Mouse (Mus musculus): ENCODE results near the gene Gjb5. TPM values are rescaled to one million over a fixed set of nuclear protein-coding genes. Genes with fewer than 3 reads are reported as not detected.

Gjb5 gene
- total RNA-seq (2012; rRNA removed) = not detected in 2 replicates
- polyA plus RNA-seq (2012; ENCODE audit: insufficient read depth in 1 of 2, insufficient read length in 2 of 2, low read depth in 1 of 2, low replicate concordance in 2 of 2, missing spikeins in 1 of 2) = not detected

DNA sequence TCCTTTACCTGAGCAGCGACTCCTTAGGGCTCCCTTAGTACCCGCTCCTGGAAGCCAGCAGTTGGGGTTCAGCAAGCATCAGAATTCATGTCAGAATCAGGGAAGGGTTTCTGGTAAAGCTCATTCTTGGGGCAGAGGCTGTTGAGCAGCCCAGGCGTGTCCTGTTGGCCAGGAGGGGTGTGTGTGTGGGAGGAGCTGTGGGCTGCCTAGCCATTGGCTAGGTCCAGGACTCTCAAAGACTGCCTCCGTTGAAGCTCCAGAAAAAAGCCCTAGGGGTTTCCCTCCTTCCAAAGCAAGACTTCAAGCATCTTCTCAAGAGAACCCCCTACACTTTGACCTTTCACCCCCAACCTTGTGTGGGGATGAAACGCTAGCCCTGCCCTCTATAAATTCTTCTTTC is at the start of gene Gjb5:
Gene Gjb5, minus strand, starts transcription at position 164 of the 400 bp plus-strand sequence.
- no peaks in the 10 kb centered on the region for H3K27me3 ChIP-seq (ENCODE audit: control insufficient read depth in 1 of 2, insufficient read depth in 2 of 2, low read length in 2 of 2)
- TF ChIP-seq NRF1 (IDR thresholded peaks at IDR 0.05; ENCODE audit: insufficient read depth, low read depth, low read length, poor library complexity, severe bottlenecking) = no peak
- no peak for TF ChIP-seq ZMIZ1 (IDR thresholded peaks at IDR 0.05; ENCODE audit: low read depth, low read length)
- TF ChIP-seq CTCF (IDR thresholded peaks at IDR 0.05 in 2 of 3, conservative IDR thresholded peaks at IDR 0.05 in 1 of 3; ENCODE audit: control insufficient read depth in 1 of 3, insufficient read depth in 1 of 3, low read depth in 2 of 3, low read length in 3 of 3, poor library complexity in 1 of 3, severe bottlenecking in 1 of 3) = no peak
- no peak for TF ChIP-seq SMC3 (IDR thresholded peaks at IDR 0.05; ENCODE audit: low read depth, low read length)
- TF ChIP-seq MAZ (IDR thresholded peaks at IDR 0.05; ENCODE audit: low read depth, low read length) = no peak
- no peak for TF ChIP-seq CHD1 (IDR thresholded peaks at IDR 0.05; ENCODE audit: low read depth, low read length)
- no peak for TF ChIP-seq BHLHE40 (IDR thresholded peaks at IDR 0.05; ENCODE audit: borderline replicate concordance, low read depth, low read length)
- TF ChIP-seq MAFK (IDR thresholded peaks at IDR 0.05; ENCODE audit: borderline replicate concordance, low read depth, low read length) = no peak
- TF ChIP-seq HCFC1 (IDR thresholded peaks at IDR 0.05; ENCODE audit: low read depth, low read length) = no peak
- no peak for TF ChIP-seq MXI1 (IDR thresholded peaks at IDR 0.05; ENCODE audit: low read depth, low read length)
- TF ChIP-seq USF1 (IDR thresholded peaks at IDR 0.05; ENCODE audit: low read depth, low read length) = no peak
- no peak for TF ChIP-seq ZC3H11A (IDR thresholded peaks at IDR 0.05; ENCODE audit: low read depth, low read length)
- TF ChIP-seq MYB (IDR thresholded peaks at IDR 0.05; ENCODE audit: low read depth, low read length) = no peak
- no peak for TF ChIP-seq KAT2A (conservative IDR thresholded peaks at IDR 0.05; ENCODE audit: low read depth, low read length)
- no peak for TF ChIP-seq ETS1 (IDR thresholded peaks at IDR 0.05; ENCODE audit: low read depth, low read length)
- TF ChIP-seq JUND (IDR thresholded peaks at IDR 0.05; ENCODE audit: low read depth, low read length) = no peak
- TF ChIP-seq ELF1 (IDR thresholded peaks at IDR 0.05; ENCODE audit: low read depth, low read length) = no peak
- H3K4me1 ChIP-seq (ENCODE audit: control insufficient read depth in 1 of 2, insufficient read depth in 2 of 2, low read length in 2 of 2) = no peaks in the 10 kb centered on the region
- H3K9me3 ChIP-seq (replicated peaks; ENCODE audit: insufficient read depth, low read length) = no peaks in the 10 kb centered on the region
- H3K9ac ChIP-seq (ENCODE audit: control insufficient read depth, low read depth, low read length, poor library complexity, severe bottlenecking) = no peak within 1 kb of the TSS
- no peak for DNase-seq (ENCODE audit: low read depth, low spot score)
- no peaks in the 10 kb centered on the region for H3K79me2 ChIP-seq (ENCODE audit: control insufficient read depth, insufficient read depth, low read length, poor library complexity)
- no peak within 1 kb of the TSS for H3K27ac ChIP-seq (ENCODE audit: control insufficient read depth, low read depth, low read length)
- H3K36me3 ChIP-seq (ENCODE audit: control insufficient read depth in 1 of 2, insufficient read depth in 2 of 2, low read length in 2 of 2) = no peaks in the 10 kb centered on the region
- H3K4me3 ChIP-seq (ENCODE audit: control insufficient read depth in 1 of 2, insufficient read depth in 1 of 2, low read depth in 2 of 2, low read length in 2 of 2) = no peak within 1 kb of the TSS

DNA sequence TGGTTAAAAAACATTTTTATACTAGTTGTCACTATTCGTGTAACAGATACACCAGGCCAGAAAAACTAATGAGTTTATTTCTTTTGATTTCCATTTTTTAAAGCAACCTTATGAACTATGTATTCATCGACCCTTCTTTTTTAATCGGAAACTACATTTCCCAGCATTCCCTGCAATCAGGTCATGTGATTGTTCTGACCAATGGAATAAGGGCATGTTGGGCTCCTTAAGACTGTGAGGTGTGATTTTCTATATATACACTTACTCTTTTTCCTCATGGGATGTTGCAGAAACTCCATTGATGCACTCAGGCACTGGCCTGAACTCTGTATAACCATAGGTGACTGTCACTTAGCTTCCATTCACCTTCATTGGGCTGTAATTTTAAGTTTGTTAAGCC is 44.6 kb upstream of the Gjb5 start:
- H3K36me3 ChIP-seq (ENCODE audit: control insufficient read depth in 1 of 2, insufficient read depth in 2 of 2, low read length in 2 of 2) = no peaks in the 10 kb centered on the region
- no peak overlapping the region for H3K4me3 ChIP-seq (ENCODE audit: control insufficient read depth in 1 of 2, insufficient read depth in 1 of 2, low read depth in 2 of 2, low read length in 2 of 2)
- H3K9ac ChIP-seq (ENCODE audit: control insufficient read depth, low read depth, low read length, poor library complexity, severe bottlenecking) = no peak overlapping the region
- no peak overlapping the region for H3K27ac ChIP-seq (ENCODE audit: control insufficient read depth, low read depth, low read length)
- H3K79me2 ChIP-seq (ENCODE audit: control insufficient read depth, insufficient read depth, low read length, poor library complexity) = no peaks in the 10 kb centered on the region
- H3K4me1 ChIP-seq (ENCODE audit: control insufficient read depth in 1 of 2, insufficient read depth in 2 of 2, low read length in 2 of 2) = no peaks in the 10 kb centered on the region
- no peaks in the 10 kb centered on the region for H3K27me3 ChIP-seq (ENCODE audit: control insufficient read depth in 1 of 2, insufficient read depth in 2 of 2, low read length in 2 of 2)
- no peaks in the 10 kb centered on the region for H3K9me3 ChIP-seq (replicated peaks; ENCODE audit: insufficient read depth, low read length)
- no peak for DNase-seq (ENCODE audit: low read depth, low spot score)
- peak; percentile 64; the same call in 1 of the 2 replicates for TF ChIP-seq USF1 (IDR thresholded peaks at IDR 0.05; ENCODE audit: low read depth, low read length)
- no peak for TF ChIP-seq MYB (IDR thresholded peaks at IDR 0.05; ENCODE audit: low read depth, low read length)
- no peak for TF ChIP-seq GABPA (IDR thresholded peaks at IDR 0.05; ENCODE audit: low read depth, low read length)
- peak; percentile 59; the same call in 1 of the 2 replicates for TF ChIP-seq HCFC1 (IDR thresholded peaks at IDR 0.05; ENCODE audit: low read depth, low read length)

All from MEL (cell line).